Mouse (Mus musculus) G1E (cell line): ENCODE measurements around the gene Tk1.

Experiments
- CTCF ChIP-seq: IDR thresholded peaks from 2 replicates; pipeline ENCODE4 v1.5.1; 2012; ENCODE audit warnings: low read depth, low read length, inconsistent platforms, mixed read lengths
- GATA1 ChIP-seq: IDR thresholded peaks from 2 replicates; pipeline ENCODE4 v1.6.1; 2012; ENCODE audit warnings: borderline replicate concordance, low read length, inconsistent platforms, mixed read lengths
- GATA2 ChIP-seq: IDR thresholded peaks from 2 replicates; pipeline ENCODE4 v1.6.1; 2012; ENCODE audit warnings: low read depth, low read length, inconsistent platforms, borderline replicate concordance
- POLR2AphosphoS5 ChIP-seq: IDR thresholded peaks from 2 replicates; pipeline ENCODE4 v1.6.1; 2012; ENCODE audit warnings: low read depth, low read length, inconsistent platforms; ENCODE audit not compliant: insufficient replicate concordance
- TAL1 ChIP-seq: conservative IDR thresholded peaks from 2 replicates; pipeline ENCODE4 v1.6.1; 2012; ENCODE audit warnings: low read depth, low read length, inconsistent platforms, mixed read lengths

GRCm38 (mm10) chr11:117780199-117780515 lies 45.7 kb downstream of the Tk1 start:
- TF ChIP-seq CTCF (no peak), GATA1 (no peak), GATA2 (no peak), POLR2AphosphoS5 (no peak), TAL1 (no peak)
